Mouse (Mus musculus) embryonic facial prominence, embryonic 11.5 days (tissue): ENCODE measurements around the gene Rufy2. TPM values are rescaled to one million over a fixed set of nuclear protein-coding genes. Genes with fewer than 3 reads are reported as not detected.
A peak's percentile ranks its signal among the peaks of the same experiment; 100 is the strongest.

Source experiments
- ATAC-seq: fragments of 200-750 bp; cut with Nextera tagmentation; replicated peaks from 2 replicates; pipeline ENCODE4 v1.8.0; 2017; ENCODE audit warnings: low read depth; ENCODE audit not compliant: insufficient number of reproducible peaks, low FRiP score, low TSS enrichment
- DNase-seq: peaks from one replicate; pipeline ENCODE4 v3.0.0-alpha.2; 2015; ENCODE audit warnings: low spot score
- H3K27ac ChIP-seq: fragments of 300-500 bp; sonication (generic); replicated peaks from 2 replicates; pipeline ENCODE4 v1.5.1; 2014; ENCODE audit warnings: mild to moderate bottlenecking, low read depth, low read length, control low read depth
- H3K27me3 ChIP-seq: fragments of 300-500 bp; sonication (generic); 2 replicates; pipeline ENCODE4 v1.6.1; 2014; ENCODE audit warnings: mild to moderate bottlenecking, low read length, moderate library complexity, mixed read lengths; ENCODE audit not compliant: control insufficient read depth, insufficient read depth
- H3K36me3 ChIP-seq: fragments of 300-500 bp; sonication (generic); replicated peaks from 2 replicates; pipeline ENCODE4 v1.6.1; 2014; ENCODE audit warnings: low read depth, mild to moderate bottlenecking, low read length, moderate library complexity, mixed read lengths; ENCODE audit not compliant: control insufficient read depth, insufficient read depth
- H3K4me1 ChIP-seq: fragments of 300-500 bp; sonication (generic); 2 replicates; pipeline ENCODE4 v1.6.1; 2014; ENCODE audit warnings: low read length, mixed read lengths; ENCODE audit not compliant: control insufficient read depth, insufficient read depth
- H3K4me2 ChIP-seq: fragments of 300-500 bp; sonication (generic); 2 replicates; pipeline ENCODE4 v1.6.1; 2014; ENCODE audit warnings: low read depth, mild to moderate bottlenecking, control low read depth, low read length, moderate library complexity
- H3K4me3 ChIP-seq: fragments of 300-500 bp; sonication (generic); 2 replicates; pipeline ENCODE4 v1.5.1; 2014; ENCODE audit warnings: low read depth, low read length, control low read depth
- H3K9ac ChIP-seq: fragments of 300-500 bp; sonication (generic); replicated peaks from 2 replicates; pipeline ENCODE4 v1.6.1; 2014; ENCODE audit warnings: mild to moderate bottlenecking, control low read depth, low read length
- H3K9me3 ChIP-seq: fragments of 300-500 bp; sonication (generic); replicated peaks from 2 replicates; pipeline ENCODE4 v1.6.1; 2016; ENCODE audit warnings: mild to moderate bottlenecking, low read length, inconsistent platforms, mixed read lengths; ENCODE audit not compliant: control insufficient read depth
- WGBS: fragments of 180-500 bp; shearing (Covaris S2); extraction: QIAGEN DNeasy Blood & Tissue Kit; methylation state at CpG from one replicate; pipeline ENCODE4 v1.1.7; 2014; 5-methylcytosine and 5-hydroxymethylcytosine counted together
- polyA plus RNA-seq: library from polyadenylated mRNA; unstranded; fragments of >200 nt; fragmentation: Nextera tagmentation; extraction: Ambion mirVana; gene quantifications from 2 replicates; pipeline ENCODE4 v1.2.1, GENCODE M21; 2014

Rufy2 gene
- polyA plus RNA-seq, 1 experiment from 2014 or later, result 20.3 TPM

GRCm38 (mm10) chr10:62966291-62966690 lies 13.7 kb upstream of the Rufy2 start:
- Histone ChIP-seq H3K4me2 (no peak overlapping the region), H3K9me3 (no peaks in the 10 kb centered on the region), H3K4me3 (no peak overlapping the region), H3K36me3 (peaks cover 11% of the 10 kb centered on the region), H3K27me3 (no peaks in the 10 kb centered on the region), H3K9ac (no peak overlapping the region), H3K4me1 (no peaks in the 10 kb centered on the region), H3K27ac (no peak overlapping the region)
- no peak for ATAC-seq
- WGBS, result 93% methylated on average over 15 of the region's 15 CpGs
- DNase-seq, result no peak

- Histone ChIP-seq H3K36me3 (peaks cover 3% of the 10 kb centered on the region), H3K9ac (no peak overlapping the region)
- no peak for DNase-seq
Measured at GRCm38 (mm10) chr10:62971821-62972220, 8.2 kb upstream of the Rufy2 start.

GRCm38 (mm10) chr10:62979667-62980038 lies 370 bp upstream of the Rufy2 start:
- Histone ChIP-seq H3K9ac (peak overlapping the region; percentile 33; the same call in 1 of the 2 replicates), H3K27me3 (no peaks in the 10 kb centered on the region), H3K4me1 (no peaks in the 10 kb centered on the region), H3K27ac (no peak overlapping the region), H3K4me3 (peak overlapping the region; percentile 82), H3K9me3 (no peaks in the 10 kb centered on the region), H3K36me3 (no peaks in the 10 kb centered on the region; the same call in 1 of the 2 replicates), H3K4me2 (peak overlapping the region; percentile 55)
- ATAC-seq, result no peak
- no peak for DNase-seq
- 9% methylated on average over 10 of the region's 10 CpGs for WGBS

More at GRCm38 (mm10) chr10:62971821-62972220, 8.2 kb upstream of the Rufy2 start:
- H3K4me3 ChIP-seq, result no peak overlapping the region
- no peak overlapping the region for H3K4me2 ChIP-seq
- no peaks in the 10 kb centered on the region for H3K9me3 ChIP-seq
- WGBS, result 60% methylated on average over 16 of the region's 16 CpGs
- no peak overlapping the region for H3K27ac ChIP-seq
- no peaks in the 10 kb centered on the region for H3K27me3 ChIP-seq
- no peak for ATAC-seq
- H3K4me1 ChIP-seq, result no peaks in the 10 kb centered on the region

- ATAC-seq (no peak), DNase-seq (no peak)
- H3K9me3 ChIP-seq, result no peaks in the 10 kb centered on the region
- no peaks in the 10 kb centered on the region; the same call in 1 of the 2 replicates for H3K36me3 ChIP-seq
- no peak overlapping the region for H3K27ac ChIP-seq
- no peak overlapping the region for H3K4me2 ChIP-seq
- whole genome bisulfite sequencing, result 92% methylated on average over 11 of the region's 11 CpGs
- H3K4me1 ChIP-seq, result no peaks in the 10 kb centered on the region
- no peak overlapping the region for H3K9ac ChIP-seq
- no peaks in the 10 kb centered on the region for H3K27me3 ChIP-seq
- no peak overlapping the region for H3K4me3 ChIP-seq
Measured at GRCm38 (mm10) chr10:62984072-62984471, 4.0 kb downstream of the Rufy2 start.

GRCm38 (mm10) chr10:62984495-62984894 lies 4.5 kb downstream of the Rufy2 start:
- Histone ChIP-seq H3K9me3 (no peaks in the 10 kb centered on the region), H3K4me1 (no peaks in the 10 kb centered on the region), H3K27me3 (no peaks in the 10 kb centered on the region), H3K9ac (no peak overlapping the region), H3K4me3 (no peak overlapping the region), H3K4me2 (no peak overlapping the region), H3K27ac (no peak overlapping the region), H3K36me3 (no peaks in the 10 kb centered on the region; the same call in 1 of the 2 replicates)
- DNase-seq (no peak), ATAC-seq (no peak)
- WGBS, result 93% methylated on average over 6 of the region's 6 CpGs

- Histone ChIP-seq H3K4me1 (no peaks in the 10 kb centered on the region), H3K27ac (no peak overlapping the region), H3K4me3 (no peak overlapping the region), H3K27me3 (no peaks in the 10 kb centered on the region), H3K9ac (no peak overlapping the region), H3K36me3 (no peaks in the 10 kb centered on the region; the same call in 1 of the 2 replicates), H3K4me2 (no peak overlapping the region), H3K9me3 (no peaks in the 10 kb centered on the region)
- ATAC-seq (0 out of 2 replicates have a peak, but pooled peaks have one; percentile 42), DNase-seq (peak; percentile 33)
- WGBS, result 25% methylated on average over 3 of the region's 3 CpGs
Measured at GRCm38 (mm10) chr10:62987341-62987740, 7.3 kb downstream of the Rufy2 start.

- ATAC-seq (no peak), DNase-seq (no peak)
- no peak overlapping the region for H3K4me2 ChIP-seq
- no peak overlapping the region for H3K27ac ChIP-seq
- no peaks in the 10 kb centered on the region for H3K4me1 ChIP-seq
- H3K9ac ChIP-seq, result no peak overlapping the region
- WGBS, result 92% methylated on average over 15 of the region's 15 CpGs
- H3K36me3 ChIP-seq, result no peaks in the 10 kb centered on the region; the same call in 1 of the 2 replicates
- no peak overlapping the region for H3K4me3 ChIP-seq
- no peaks in the 10 kb centered on the region for H3K27me3 ChIP-seq
- H3K9me3 ChIP-seq, result no peaks in the 10 kb centered on the region
Measured at GRCm38 (mm10) chr10:62990636-62991035, 10.6 kb downstream of the Rufy2 start.

GRCm38 (mm10) chr10:62993991-62994390 lies 14.0 kb downstream of the Rufy2 start:
- Histone ChIP-seq H3K4me3 (no peak overlapping the region), H3K27me3 (no peaks in the 10 kb centered on the region), H3K36me3 (peaks cover 14% of the 10 kb centered on the region), H3K9me3 (no peaks in the 10 kb centered on the region), H3K9ac (no peak overlapping the region), H3K27ac (no peak overlapping the region), H3K4me2 (no peak overlapping the region), H3K4me1 (no peaks in the 10 kb centered on the region)
- ATAC-seq (no peak), DNase-seq (no peak)
- WGBS, result 92% methylated on average over 8 of the region's 9 CpGs
